Mouse (Mus musculus): ENCODE measurements around the gene Gm6890.
"Not testable (repeated sequence)": the region's sequence is repeated elsewhere in the genome, so short reads cannot be mapped to it uniquely, and the experiment has no call there.

Gene Gm6890

GRCm38 (mm10) chrX:74740627-74741026 is at the start of gene Gm6890:
Gene Gm6890 (plus strand): TSS chrX:74740927.
- DNase-seq (ENCODE audit: low spot score in 2 of 2): not testable (repeated sequence)

GRCm38 (mm10) chrX:74726195-74726594 is 14.5 kb upstream of the Gm6890 start:
- not testable (repeated sequence) for DNase-seq (ENCODE audit: low spot score in 2 of 2)

- DNase-seq (ENCODE audit: low spot score in 2 of 2): not testable (repeated sequence)
Observed at GRCm38 (mm10) chrX:74770715-74771114, 30.0 kb downstream of the Gm6890 start.

All from cerebellum, postnatal 4 days (tissue).